Mouse (Mus musculus): ENCODE measurements around the gene Mcrs1. TPM values are rescaled to one million over a fixed set of nuclear protein-coding genes. Genes with fewer than 3 reads are reported as not detected.

Mcrs1 gene
- polyA plus RNA-seq, 1 experiment from 2014 or later, result 180 TPM

- Histone ChIP-seq H3K27me3 (ENCODE audit: control insufficient read depth, insufficient read depth, low read length) (no peaks in the 10 kb centered on the region), H3K4me3 (ENCODE audit: low read length) (no peak overlapping the region), H3K27ac (ENCODE audit: low read depth, low read length) (no peak overlapping the region), H3K36me3 (ENCODE audit: control insufficient read depth, insufficient read depth, low read length) (no peaks in the 10 kb centered on the region), H3K9me3 (ENCODE audit: control insufficient read depth, low read length) (no peaks in the 10 kb centered on the region), H3K9ac (ENCODE audit: low read depth, low read length) (no peak overlapping the region), H3K4me2 (replicated peaks; ENCODE audit: low read depth, low read length) (no peak overlapping the region), H3K4me1 (ENCODE audit: control insufficient read depth, insufficient read depth, low read length) (no peaks in the 10 kb centered on the region)
- 70% methylated on average over 10 of the region's 10 CpGs for WGBS
- no peak for ATAC-seq (ENCODE audit: low FRiP score, low TSS enrichment)
These were observed 31.7 kb upstream of the Mcrs1 start for GRCm38 (mm10) chr15:99283456-99283855.

DNA sequence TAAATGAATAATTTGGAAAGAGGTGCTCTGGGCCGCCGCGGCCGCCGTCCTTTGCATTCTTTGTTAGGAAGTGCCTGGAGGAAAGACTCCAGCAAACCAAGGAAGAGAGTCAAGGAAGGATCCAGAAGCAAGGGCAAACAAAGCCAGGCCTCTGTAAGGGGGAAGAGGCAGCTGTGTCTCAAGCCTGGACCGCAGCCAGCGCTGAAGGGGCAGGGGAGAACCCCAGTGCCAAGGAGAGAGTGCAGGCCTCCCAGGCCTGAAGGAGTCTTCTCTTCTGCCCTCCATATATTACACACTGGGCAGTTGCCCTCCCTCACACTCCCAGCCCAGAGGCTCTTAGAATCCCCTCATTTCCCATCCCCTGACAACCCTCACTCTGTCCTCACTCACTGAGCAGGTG, 26.5 kb upstream of the Mcrs1 start:
- Histone ChIP-seq H3K4me1 (ENCODE audit: control insufficient read depth, insufficient read depth, low read length) (no peaks in the 10 kb centered on the region), H3K27ac (ENCODE audit: low read depth, low read length) (no peak overlapping the region), H3K36me3 (ENCODE audit: control insufficient read depth, insufficient read depth, low read length) (no peaks in the 10 kb centered on the region), H3K9me3 (ENCODE audit: control insufficient read depth, low read length) (no peaks in the 10 kb centered on the region), H3K9ac (ENCODE audit: low read depth, low read length) (no peak overlapping the region), H3K4me3 (ENCODE audit: low read length) (no peak overlapping the region), H3K27me3 (ENCODE audit: control insufficient read depth, insufficient read depth, low read length) (no peaks in the 10 kb centered on the region), H3K4me2 (replicated peaks; ENCODE audit: low read depth, low read length) (no peak overlapping the region)
- no peak for ATAC-seq (ENCODE audit: low FRiP score, low TSS enrichment)
- WGBS, result 80% methylated on average over 7 of the region's 7 CpGs

GRCm38 (mm10) chr15:99276095-99276494, 24.3 kb upstream of the Mcrs1 start:
- Histone ChIP-seq H3K9me3 (ENCODE audit: control insufficient read depth, low read length) (no peaks in the 10 kb centered on the region), H3K27me3 (ENCODE audit: control insufficient read depth, insufficient read depth, low read length) (no peaks in the 10 kb centered on the region), H3K9ac (ENCODE audit: low read depth, low read length) (no peak overlapping the region), H3K36me3 (ENCODE audit: control insufficient read depth, insufficient read depth, low read length) (no peaks in the 10 kb centered on the region), H3K4me2 (replicated peaks; ENCODE audit: low read depth, low read length) (no peak overlapping the region), H3K4me3 (ENCODE audit: low read length) (no peak overlapping the region), H3K27ac (ENCODE audit: low read depth, low read length) (no peak overlapping the region), H3K4me1 (ENCODE audit: control insufficient read depth, insufficient read depth, low read length) (peaks cover 4% of the 10 kb centered on the region; the same call in 1 of the 2 replicates)
- WGBS, result 83% methylated on average over 8 of the region's 8 CpGs
- no peak for ATAC-seq (ENCODE audit: low FRiP score, low TSS enrichment)

- 22% methylated on average over 4 of the region's 4 CpGs for WGBS
- ATAC-seq (ENCODE audit: low FRiP score, low TSS enrichment), result peak; percentile 21
- Histone ChIP-seq H3K4me1 (ENCODE audit: control insufficient read depth, insufficient read depth, low read length) (no peaks in the 10 kb centered on the region), H3K9me3 (ENCODE audit: control insufficient read depth, low read length) (no peaks in the 10 kb centered on the region), H3K4me2 (replicated peaks; ENCODE audit: low read depth, low read length) (no peak overlapping the region), H3K4me3 (ENCODE audit: low read length) (no peak overlapping the region), H3K9ac (ENCODE audit: low read depth, low read length) (no peak overlapping the region), H3K27me3 (ENCODE audit: control insufficient read depth, insufficient read depth, low read length) (0 out of 2 replicates have a peak, but pooled peaks cover 2% of the 10 kb centered on the region), H3K36me3 (ENCODE audit: control insufficient read depth, insufficient read depth, low read length) (no peaks in the 10 kb centered on the region), H3K27ac (ENCODE audit: low read depth, low read length) (no peak overlapping the region)
These were observed 13.9 kb upstream of the Mcrs1 start for GRCm38 (mm10) chr15:99265679-99266078.

DNA sequence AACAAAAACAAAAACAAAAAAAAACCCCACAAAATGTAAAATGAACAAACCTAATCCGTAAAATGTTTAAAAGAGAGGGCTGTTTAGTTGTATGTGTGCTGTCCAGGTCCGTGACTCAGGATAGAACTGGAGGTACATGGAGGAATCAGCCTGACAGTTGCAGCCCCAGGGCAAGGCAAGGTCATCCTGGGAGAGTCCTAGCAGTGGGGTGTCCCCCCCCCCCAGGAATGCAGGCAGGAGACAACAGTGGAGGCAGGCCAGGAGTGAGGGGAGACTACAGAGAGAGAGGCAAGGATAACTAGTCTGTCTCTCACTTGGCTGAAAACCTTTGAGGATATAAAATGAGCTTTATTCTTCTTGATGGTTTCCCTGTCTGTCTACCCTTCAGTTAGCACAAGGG, 12.6 kb upstream of the Mcrs1 start:
- H3K9me3 ChIP-seq (ENCODE audit: control insufficient read depth, low read length), result no peaks in the 10 kb centered on the region
- no peak overlapping the region for H3K4me3 ChIP-seq (ENCODE audit: low read length)
- H3K36me3 ChIP-seq (ENCODE audit: control insufficient read depth, insufficient read depth, low read length), result no peaks in the 10 kb centered on the region
- H3K27me3 ChIP-seq (ENCODE audit: control insufficient read depth, insufficient read depth, low read length), result no peaks in the 10 kb centered on the region
- H3K4me2 ChIP-seq (replicated peaks; ENCODE audit: low read depth, low read length), result no peak overlapping the region
- H3K27ac ChIP-seq (ENCODE audit: low read depth, low read length), result no peak overlapping the region
- H3K4me1 ChIP-seq (ENCODE audit: control insufficient read depth, insufficient read depth, low read length), result 0 out of 2 replicates have a peak, but pooled peaks cover 5% of the 10 kb centered on the region
- no peak for ATAC-seq (ENCODE audit: low FRiP score, low TSS enrichment)
- WGBS, result 88% methylated on average over 2 of the region's 2 CpGs
- H3K9ac ChIP-seq (ENCODE audit: low read depth, low read length), result no peak overlapping the region

GRCm38 (mm10) chr15:99262702-99263101, 10.9 kb upstream of the Mcrs1 start:
- ATAC-seq (ENCODE audit: low FRiP score, low TSS enrichment), result no peak
- Histone ChIP-seq H3K9me3 (ENCODE audit: control insufficient read depth, low read length) (no peaks in the 10 kb centered on the region), H3K4me3 (ENCODE audit: low read length) (no peak overlapping the region), H3K27ac (ENCODE audit: low read depth, low read length) (no peak overlapping the region), H3K36me3 (ENCODE audit: control insufficient read depth, insufficient read depth, low read length) (no peaks in the 10 kb centered on the region), H3K9ac (ENCODE audit: low read depth, low read length) (no peak overlapping the region), H3K4me1 (ENCODE audit: control insufficient read depth, insufficient read depth, low read length) (0 out of 2 replicates have a peak, but pooled peaks cover 5% of the 10 kb centered on the region), H3K4me2 (replicated peaks; ENCODE audit: low read depth, low read length) (no peak overlapping the region), H3K27me3 (ENCODE audit: control insufficient read depth, insufficient read depth, low read length) (no peaks in the 10 kb centered on the region)
- WGBS, result 12% methylated on average over 10 of the region's 10 CpGs

GRCm38 (mm10) chr15:99259730-99260252, 8.0 kb upstream of the Mcrs1 start:
- Histone ChIP-seq H3K27me3 (ENCODE audit: control insufficient read depth, insufficient read depth, low read length) (no peaks in the 10 kb centered on the region), H3K4me3 (ENCODE audit: low read length) (peak overlapping the region; percentile 28; the same call in 1 of the 2 replicates), H3K4me1 (ENCODE audit: control insufficient read depth, insufficient read depth, low read length) (0 out of 2 replicates have a peak, but pooled peaks cover 5% of the 10 kb centered on the region), H3K36me3 (ENCODE audit: control insufficient read depth, insufficient read depth, low read length) (no peaks in the 10 kb centered on the region), H3K4me2 (replicated peaks; ENCODE audit: low read depth, low read length) (peak overlapping the region; percentile 40), H3K9ac (ENCODE audit: low read depth, low read length) (no peak overlapping the region), H3K27ac (ENCODE audit: low read depth, low read length) (0 out of 2 replicates have a peak overlapping the region, but pooled peaks have one; percentile 39), H3K9me3 (ENCODE audit: control insufficient read depth, low read length) (no peaks in the 10 kb centered on the region)
- WGBS, result 2% methylated on average over 7 of the region's 10 CpGs
- peak; percentile 67 for ATAC-seq (ENCODE audit: low FRiP score, low TSS enrichment)

- peak; percentile 68; the same call in 1 of the 2 replicates for ATAC-seq (ENCODE audit: low FRiP score, low TSS enrichment)
- H3K9ac ChIP-seq (ENCODE audit: low read depth, low read length), result no peak overlapping the region
- no peak overlapping the region for H3K4me3 ChIP-seq (ENCODE audit: low read length)
- H3K27ac ChIP-seq (ENCODE audit: low read depth, low read length), result 0 out of 2 replicates have a peak overlapping the region, but pooled peaks have one; percentile 39
- H3K27me3 ChIP-seq (ENCODE audit: control insufficient read depth, insufficient read depth, low read length), result no peaks in the 10 kb centered on the region
- H3K36me3 ChIP-seq (ENCODE audit: control insufficient read depth, insufficient read depth, low read length), result no peaks in the 10 kb centered on the region
- H3K4me2 ChIP-seq (replicated peaks; ENCODE audit: low read depth, low read length), result peak overlapping the region; percentile 27
- H3K9me3 ChIP-seq (ENCODE audit: control insufficient read depth, low read length), result no peaks in the 10 kb centered on the region
- 61% methylated on average over 8 of the region's 8 CpGs for WGBS
- H3K4me1 ChIP-seq (ENCODE audit: control insufficient read depth, insufficient read depth, low read length), result 0 out of 2 replicates have a peak, but pooled peaks cover 10% of the 10 kb centered on the region
These were observed 7.5 kb upstream of the Mcrs1 start for GRCm38 (mm10) chr15:99259167-99259729.

GRCm38 (mm10) chr15:99255241-99255749, 3.5 kb upstream of the Mcrs1 start:
- H3K36me3 ChIP-seq (ENCODE audit: control insufficient read depth, insufficient read depth, low read length), result no peaks in the 10 kb centered on the region
- no peak overlapping the region for H3K9ac ChIP-seq (ENCODE audit: low read depth, low read length)
- WGBS, result 91% methylated on average over 6 of the region's 6 CpGs
- H3K9me3 ChIP-seq (ENCODE audit: control insufficient read depth, low read length), result no peaks in the 10 kb centered on the region
- no peak overlapping the region for H3K4me3 ChIP-seq (ENCODE audit: low read length)
- H3K27ac ChIP-seq (ENCODE audit: low read depth, low read length), result no peak overlapping the region
- no peak for ATAC-seq (ENCODE audit: low FRiP score, low TSS enrichment)
- H3K4me1 ChIP-seq (ENCODE audit: control insufficient read depth, insufficient read depth, low read length), result peaks cover 26% of the 10 kb centered on the region; the same call in 1 of the 2 replicates
- H3K4me2 ChIP-seq (replicated peaks; ENCODE audit: low read depth, low read length), result no peak overlapping the region
- H3K27me3 ChIP-seq (ENCODE audit: control insufficient read depth, insufficient read depth, low read length), result no peaks in the 10 kb centered on the region
